Mouse (Mus musculus) adrenal gland, postnatal 4 days (tissue): ENCODE data around the gene Ndufb6. TPM values are rescaled to one million over a fixed set of nuclear protein-coding genes. Genes with fewer than 3 reads are reported as not detected.

Source experiments
- total RNA-seq, 2 experiments: library from RNA; stranded (reverse); gene quantifications; 2 replicates each; pipeline ENCODE4 v1.2.3; 2021

Ndufb6 gene
- total RNA-seq, 2 experiments from 2014 or later, result 174 to 206 TPM

Other genes with a start within 250 kb of the Ndufb6 start
- 100 to 1,000 TPM; 133 to 144 TPM for gene Aco1, start 136.3 kb downstream of the Ndufb6 start, total RNA-seq
- 10 to 100 TPM; 22.7 to 23.4 TPM for gene Ddx58, start 39.6 kb downstream of the Ndufb6 start, total RNA-seq
- 10 to 100 TPM; 35.6 to 45.2 TPM for gene Smim27, start 9.8 kb downstream of the Ndufb6 start, total RNA-seq
- 10 to 100 TPM; 36.7 to 37.9 TPM for gene Topors, start 9.6 kb downstream of the Ndufb6 start, total RNA-seq
- under 1 TPM; 0.20 to 0.70 TPM for gene Tmem215, start 192.8 kb upstream of the Ndufb6 start, total RNA-seq